Mouse (Mus musculus): Measurements from ENCODE around the gene Cacnb1. TPM values are rescaled to one million over a fixed set of nuclear protein-coding genes. Genes with fewer than 3 reads are reported as not detected.
A peak's percentile ranks its signal among the peaks of the same experiment; 100 is the strongest.

Gene Cacnb1
- total RNA-seq, 2 experiments from 2014 or later: 100 to 104 TPM

DNA sequence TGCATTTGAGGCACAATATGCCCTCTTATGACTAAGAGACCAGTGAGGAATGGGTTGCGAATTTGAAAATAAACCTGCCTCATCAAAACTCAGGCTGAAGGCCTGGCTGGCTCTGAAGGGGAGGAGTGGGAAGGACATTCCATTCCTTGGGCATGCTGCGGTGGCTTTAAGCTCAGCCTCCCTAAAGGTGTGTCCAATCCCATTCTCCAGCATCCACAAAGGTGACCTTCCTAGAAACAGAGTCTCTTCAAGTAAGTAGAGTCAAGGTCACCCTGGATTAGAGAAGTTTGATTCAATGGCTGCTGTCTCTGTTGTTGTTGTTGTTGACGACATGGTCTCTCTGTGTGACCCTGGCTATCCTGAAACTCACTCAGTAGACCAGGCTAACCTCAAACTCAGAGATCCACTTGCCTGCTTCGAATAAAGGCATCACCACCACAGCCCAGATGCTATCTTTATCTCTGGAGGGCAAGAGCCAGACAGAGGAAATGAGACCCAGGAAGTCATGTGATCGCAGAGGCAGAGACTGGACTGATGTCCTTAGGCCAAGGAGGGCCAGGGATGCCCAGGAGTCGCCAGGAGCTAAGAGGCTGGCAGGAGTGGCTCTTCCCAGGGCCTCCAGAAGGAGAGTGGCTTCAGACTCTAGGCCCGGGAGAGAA lies 64.1 kb downstream of the Cacnb1 start:
- intact Hi-C loops (cut with DNase I): no loop called here
- DNase-seq: no peak

DNA sequence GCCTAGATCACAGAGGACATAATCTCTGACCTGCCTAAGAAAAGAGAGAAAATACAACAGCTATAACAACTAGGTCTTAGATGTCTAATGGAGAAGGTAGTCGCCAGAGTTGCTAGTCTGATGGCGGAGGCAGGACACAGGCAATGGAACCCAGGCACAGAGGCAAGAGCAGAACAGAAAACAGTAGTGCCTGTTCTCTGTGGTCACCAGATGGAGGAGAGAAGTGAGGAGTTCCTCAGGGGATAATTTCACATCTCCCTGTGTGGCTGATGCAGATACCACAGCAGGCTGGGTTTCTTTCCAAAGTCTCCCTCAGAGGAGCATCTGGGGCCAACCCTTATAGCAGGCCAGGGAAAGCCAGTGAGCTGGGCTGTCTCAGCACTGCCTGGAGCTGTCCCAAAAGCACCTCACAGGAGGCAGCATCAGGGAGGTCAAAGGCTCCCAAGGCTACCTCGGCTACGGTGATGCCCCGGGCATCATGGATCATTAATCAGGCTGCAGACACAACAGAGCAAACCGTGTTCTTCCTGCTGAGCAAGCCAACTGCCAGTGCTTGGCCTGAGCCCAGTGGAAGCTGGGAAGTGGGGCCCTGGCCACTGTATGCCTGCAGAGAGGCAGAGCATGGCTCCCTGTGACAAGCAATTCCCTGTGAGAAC lies 65.8 kb downstream of the Cacnb1 start:
- DNase-seq: peak; percentile 83
- intact Hi-C loops (cut with DNase I): no loop called here

DNA sequence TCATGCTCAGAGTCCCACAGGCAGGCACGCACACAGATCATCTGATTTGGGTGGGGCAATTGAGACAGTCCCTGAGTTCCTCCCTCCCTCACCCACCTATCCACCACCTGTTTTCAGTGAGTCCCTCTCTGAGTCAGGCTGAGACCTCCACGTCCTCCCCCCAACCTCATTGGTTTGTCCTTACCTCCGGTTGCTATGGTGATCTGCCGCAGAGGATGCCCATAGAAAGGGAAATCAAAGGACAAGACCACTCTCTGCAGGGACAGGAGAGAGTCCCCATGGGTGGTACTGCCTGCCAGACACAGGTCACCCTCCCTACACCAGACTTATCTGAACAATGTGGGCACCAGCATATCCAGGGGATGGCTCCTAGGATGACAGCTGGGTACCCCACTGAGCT lies 66.9 kb downstream of the Cacnb1 start:
- DNase-seq: no peak
- intact Hi-C loops (cut with DNase I): no loop called here

DNA sequence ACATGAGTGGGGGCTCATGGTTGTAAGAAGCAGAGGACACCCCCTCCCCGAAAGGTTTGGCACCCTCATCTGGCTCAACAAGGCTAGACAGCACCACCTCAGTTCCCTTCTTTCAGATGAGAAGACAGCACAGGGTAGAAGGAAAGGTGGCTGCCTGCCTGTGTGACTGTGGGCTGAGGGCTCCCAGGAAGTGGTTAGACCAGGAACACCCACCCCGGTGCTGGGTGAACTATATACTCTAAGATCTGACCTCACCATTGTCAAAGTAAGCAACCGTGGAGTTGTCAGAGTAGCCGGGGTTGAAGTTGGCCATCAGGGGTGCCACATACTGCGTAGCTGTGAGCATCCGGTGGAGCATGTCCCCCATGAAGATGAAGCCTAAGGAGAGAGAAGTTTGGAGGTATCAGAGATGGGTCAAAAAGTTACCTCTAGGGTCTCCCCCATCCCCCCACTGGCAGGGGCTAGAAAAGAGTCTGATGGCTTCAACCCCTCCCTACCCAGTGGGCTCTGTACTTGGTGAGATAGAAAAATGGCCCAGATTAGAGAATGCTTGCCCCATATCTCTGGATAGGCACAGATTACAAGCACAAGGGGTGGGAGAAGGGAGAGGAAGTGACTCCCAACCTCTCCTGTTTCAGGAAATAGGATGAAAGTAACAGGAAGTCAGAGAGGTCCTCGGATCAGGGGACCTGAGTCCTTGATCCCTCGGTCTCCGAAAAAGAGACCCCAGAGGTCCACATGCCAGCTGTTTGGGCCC lies 67.5 kb downstream of the Cacnb1 start:
- no peak for DNase-seq

DNA sequence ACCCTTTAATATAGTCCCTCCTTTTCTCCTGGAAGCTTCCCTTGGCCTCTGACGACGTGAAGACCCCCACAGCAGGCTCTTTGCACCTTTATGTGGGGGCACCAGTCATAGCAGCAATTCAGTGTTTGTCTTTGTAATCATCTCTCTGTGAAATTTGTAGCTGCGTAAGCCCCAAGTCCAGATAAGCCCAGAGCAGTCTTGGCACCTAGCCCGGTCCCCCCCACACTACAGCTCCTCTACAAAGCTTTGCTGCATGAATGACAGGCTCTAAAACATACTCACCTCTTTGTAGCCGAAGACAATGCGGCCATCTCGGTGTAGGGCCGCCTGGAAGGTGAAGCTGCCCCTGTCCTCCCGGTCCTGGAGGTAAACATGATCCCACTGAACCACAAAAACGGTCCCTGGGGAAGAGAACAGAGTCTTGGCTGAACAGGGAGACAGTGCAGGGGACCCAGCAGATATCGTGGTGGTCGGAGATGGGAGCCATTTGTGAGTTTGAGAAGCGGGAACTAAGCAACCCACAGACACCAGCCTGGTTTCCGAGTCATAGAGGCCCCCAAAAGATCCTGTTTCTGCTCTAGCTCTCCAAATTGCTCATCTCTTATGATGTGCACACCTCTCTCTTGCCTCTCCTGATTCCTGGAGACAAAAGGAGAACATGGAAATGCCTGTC lies 68.2 kb downstream of the Cacnb1 start:
- intact Hi-C loops (cut with DNase I): no loop called here
- no peak for DNase-seq

More for the DNA sequence above, 67.5 kb downstream of the Cacnb1 start:
- intact Hi-C loops (cut with DNase I): no loop called here

DNA sequence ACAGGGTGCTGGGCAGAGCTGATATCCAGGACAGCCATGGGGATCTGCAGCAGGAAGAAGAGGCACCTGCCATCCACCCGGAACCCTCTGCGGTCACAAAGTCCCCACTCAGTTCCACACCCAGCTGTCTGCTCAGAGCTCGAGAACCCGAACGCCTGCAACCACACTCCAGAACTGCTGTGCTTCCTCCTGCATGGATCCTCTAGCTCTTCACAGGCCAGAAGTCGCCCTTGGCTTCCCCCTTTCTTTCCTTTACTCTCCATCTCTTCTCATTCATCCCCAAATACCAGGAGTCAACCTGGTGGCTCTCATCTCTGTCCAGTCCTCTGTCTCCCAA lies 68.9 kb downstream of the Cacnb1 start:
- DNase-seq: no peak
- intact Hi-C loops (cut with DNase I): no loop called here

DNA sequence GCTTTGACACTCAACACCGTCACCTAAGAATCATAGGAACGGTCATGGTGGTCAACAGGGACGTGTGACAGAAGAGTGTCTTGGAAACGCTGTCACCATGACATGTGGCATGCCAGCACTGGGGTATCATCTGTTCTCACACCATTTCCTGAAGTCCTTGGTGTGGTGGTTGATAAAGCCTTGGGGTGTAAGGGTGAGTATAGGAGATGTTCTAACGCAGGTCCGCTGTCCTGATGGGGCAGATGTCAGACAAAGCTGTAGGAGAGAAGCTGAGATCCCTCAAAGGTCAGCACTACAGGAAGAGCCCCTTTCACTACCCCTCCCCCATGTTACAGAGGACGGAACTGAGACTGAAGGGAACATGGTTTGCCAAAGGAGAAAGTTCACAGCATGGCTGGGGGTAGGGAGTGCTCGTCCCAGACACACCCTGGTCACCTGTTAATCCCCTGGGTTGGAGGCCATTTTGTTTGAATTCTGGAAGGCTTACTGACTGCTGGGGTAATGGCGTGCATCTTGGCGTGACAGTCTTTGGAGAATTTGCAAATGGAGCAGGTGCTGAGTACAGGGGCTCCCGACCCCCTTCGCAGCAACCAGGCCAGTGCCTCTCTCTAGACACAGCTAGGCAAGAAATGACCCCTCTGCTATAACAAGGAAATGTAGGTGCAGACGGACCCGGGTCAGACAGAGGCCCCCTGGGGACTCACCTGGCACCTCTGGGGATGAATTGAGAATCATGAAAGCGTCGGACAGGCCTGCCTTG lies 69.5 kb downstream of the Cacnb1 start:
- no peak for DNase-seq
- intact Hi-C loops (cut with DNase I): no loop called here

DNA sequence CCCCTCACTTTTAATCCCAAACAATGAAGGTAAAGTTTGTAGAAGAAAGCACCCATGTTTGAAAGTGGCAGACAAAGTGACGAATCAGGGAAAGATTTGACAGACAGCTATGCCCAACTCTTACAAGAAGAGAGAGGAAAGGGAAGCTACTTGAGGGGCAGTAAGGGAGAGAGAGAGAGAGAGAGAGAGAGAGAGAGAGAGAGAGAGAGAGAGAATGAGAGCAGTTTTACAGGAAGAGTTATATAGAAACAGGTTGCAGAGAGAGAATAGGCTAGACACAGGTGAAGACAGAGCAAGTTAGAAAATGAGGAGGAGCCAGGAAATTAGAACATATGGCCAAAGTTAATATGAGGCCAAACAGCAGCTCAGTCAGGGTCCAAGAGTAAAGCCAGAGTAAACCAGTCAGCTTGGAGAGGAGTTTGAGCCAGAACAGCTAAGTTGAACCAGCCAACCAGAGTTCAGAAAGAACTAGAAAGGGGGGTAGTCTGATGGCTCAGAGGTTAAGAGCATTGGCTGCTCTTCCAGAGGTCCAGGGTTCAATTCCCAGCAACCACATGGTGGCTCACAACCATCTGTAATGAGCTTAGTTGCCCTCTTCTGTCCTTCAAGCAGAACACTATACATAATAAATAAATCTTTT lies 70.3 kb downstream of the Cacnb1 start:
- intact Hi-C loops (cut with DNase I): no loop called here
- no peak for DNase-seq

Small RNAs within 50 kb of the gene (microRNA-seq; reads per million reads assigned to microRNA genes)
- not detected for gene Gm27597

Other genes with a start within 250 kb of the Cacnb1 start
- 1 to 10 TPM in 1 of 2 experiments, not detected in 1; 2.0 TPM for gene 1700001P01Rik, start 247.1 kb downstream of the Cacnb1 start, total RNA-seq (2021)
- gene Rpl23, start 240.6 kb downstream of the Cacnb1 start, total RNA-seq (2021): 100 to 1,000 TPM; 614 to 660 TPM
- 100 to 1,000 TPM; 190 to 199 TPM for gene Lasp1, start 224.0 kb downstream of the Cacnb1 start, total RNA-seq (2021)
- 10 to 100 TPM; 27.1 to 29.0 TPM for gene B230217C12Rik, start 182.3 kb downstream of the Cacnb1 start, total RNA-seq (2021)
- gene Fbxo47, start 138.9 kb downstream of the Cacnb1 start, total RNA-seq (2021): under 1 TPM; 0.46 to 0.74 TPM
- 1 to 10 TPM; 2.1 to 2.4 TPM for gene Plxdc1, start 36.6 kb downstream of the Cacnb1 start, total RNA-seq (2021)
- 1 to 10 TPM; 2.2 to 2.5 TPM for gene Arl5c, start 26.9 kb downstream of the Cacnb1 start, total RNA-seq (2021)
- 100 to 1,000 TPM; 711 to 733 TPM for gene Rpl19, start 3.7 kb upstream of the Cacnb1 start, total RNA-seq (2021)
- gene Stac2, start 30.4 kb upstream of the Cacnb1 start, total RNA-seq (2021): 10 to 100 TPM in 1 of 2 experiments, 1 to 10 TPM in 1; 8.7 to 11.7 TPM
- gene Fbxl20, start 127.4 kb upstream of the Cacnb1 start, total RNA-seq (2021): 10 to 100 TPM; 24.4 to 27.5 TPM
- 10 to 100 TPM; 52.1 to 52.2 TPM for gene Med1, start 170.3 kb upstream of the Cacnb1 start, total RNA-seq (2021)
- 10 to 100 TPM; 38.9 to 39.1 TPM for gene Cdk12, start 180.0 kb upstream of the Cacnb1 start, total RNA-seq (2021)